Mouse (Mus musculus): ENCODE measurements around the gene Dclk1. TPM values are rescaled to one million over a fixed set of nuclear protein-coding genes. Genes with fewer than 3 reads are reported as not detected.

Gene Dclk1
- polyA plus RNA-seq, 1 experiment from 2014 or later = 9.5 TPM

DNA sequence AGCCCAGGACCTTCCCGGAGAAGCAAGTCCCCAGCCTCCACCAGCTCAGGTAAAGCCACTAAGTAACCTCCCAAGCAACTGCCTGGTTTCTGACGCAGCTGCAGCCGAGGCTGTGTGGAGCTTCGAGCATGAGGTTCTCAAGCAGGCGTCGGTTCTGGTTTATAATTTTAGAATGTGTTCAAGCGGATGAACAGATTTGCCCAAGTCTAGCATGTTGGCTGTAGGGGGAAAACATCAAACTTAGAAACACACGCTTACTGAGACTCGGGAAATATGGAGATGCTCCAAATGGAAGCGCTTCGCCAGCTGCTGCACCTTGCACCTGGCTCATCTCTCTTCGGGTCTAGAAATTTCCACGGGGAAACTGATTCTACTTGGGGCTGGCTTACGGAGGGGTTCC lies 208.9 kb downstream of the Dclk1 start:
- no peak overlapping the region for H3K4me3 ChIP-seq (ENCODE audit: control insufficient read depth in 1 of 2, insufficient read depth in 1 of 2, low read depth in 1 of 2, low read length in 2 of 2)
- no peak overlapping the region for H3K9ac ChIP-seq (ENCODE audit: low read length)
- H3K4me1 ChIP-seq (ENCODE audit: control insufficient read depth in 2 of 2, insufficient read depth in 2 of 2, low read length in 2 of 2) = peaks cover 0 to 2% of the 10 kb centered on the region in 2 experiments; a peak in 1 of 4 replicates
- 84% methylated on average over 14 of the region's 14 CpGs for whole genome bisulfite sequencing
- H3K36me3 ChIP-seq (ENCODE audit: control insufficient read depth, insufficient read depth, low read length) = no peaks in the 10 kb centered on the region
- H3K4me2 ChIP-seq (ENCODE audit: low read length) = no peak overlapping the region
- no peak overlapping the region for H3K27ac ChIP-seq (replicated peaks in 1 of 2; ENCODE audit: control insufficient read depth in 1 of 2, insufficient read depth in 1 of 2, low read depth in 2 of 2, low read length in 2 of 2)
- H3K9me3 ChIP-seq (ENCODE audit: control insufficient read depth, low read length) = 0 out of 2 replicates have a peak, but pooled peaks cover 2% of the 10 kb centered on the region
- no peak for ATAC-seq (ENCODE audit: insufficient number of reproducible peaks, insufficient read depth, low FRiP score, low read depth)
- H3K27me3 ChIP-seq (ENCODE audit: control insufficient read depth, insufficient read depth, low read length) = no peaks in the 10 kb centered on the region

GRCm38 (mm10) chr3:55451877-55452276 lies 209.7 kb downstream of the Dclk1 start:
- ATAC-seq (ENCODE audit: insufficient number of reproducible peaks, insufficient read depth, low FRiP score, low read depth) = no peak
- WGBS = 75% methylated on average over 3 of the region's 3 CpGs
- no peak overlapping the region for H3K9ac ChIP-seq (ENCODE audit: low read length)

GRCm38 (mm10) chr3:55452464-55452863 lies 210.3 kb downstream of the Dclk1 start:
- H3K36me3 ChIP-seq (ENCODE audit: control insufficient read depth, insufficient read depth, low read length) = no peaks in the 10 kb centered on the region
- WGBS = 80% methylated on average over 2 of the region's 2 CpGs
- H3K27me3 ChIP-seq (ENCODE audit: control insufficient read depth, insufficient read depth, low read length) = no peaks in the 10 kb centered on the region
- H3K9me3 ChIP-seq (ENCODE audit: control insufficient read depth, low read length) = 0 out of 2 replicates have a peak, but pooled peaks cover 2% of the 10 kb centered on the region
- H3K4me2 ChIP-seq (ENCODE audit: low read length) = no peak overlapping the region
- H3K27ac ChIP-seq (replicated peaks in 1 of 2; ENCODE audit: control insufficient read depth in 1 of 2, insufficient read depth in 1 of 2, low read depth in 2 of 2, low read length in 2 of 2) = no peak overlapping the region
- ATAC-seq (ENCODE audit: insufficient number of reproducible peaks, insufficient read depth, low FRiP score, low read depth) = no peak
- H3K9ac ChIP-seq (ENCODE audit: low read length) = no peak overlapping the region
- H3K4me3 ChIP-seq (ENCODE audit: control insufficient read depth in 1 of 2, insufficient read depth in 1 of 2, low read depth in 1 of 2, low read length in 2 of 2) = no peak overlapping the region
- H3K4me1 ChIP-seq (ENCODE audit: control insufficient read depth in 2 of 2, insufficient read depth in 2 of 2, low read length in 2 of 2) = peaks cover 0 to 2% of the 10 kb centered on the region in 2 experiments; a peak in 1 of 4 replicates

More at GRCm38 (mm10) chr3:55451877-55452276, 209.7 kb downstream of the Dclk1 start:
- no peak overlapping the region for H3K4me2 ChIP-seq (ENCODE audit: low read length)
- H3K27ac ChIP-seq (replicated peaks in 1 of 2; ENCODE audit: control insufficient read depth in 1 of 2, insufficient read depth in 1 of 2, low read depth in 2 of 2, low read length in 2 of 2) = no peak overlapping the region
- H3K4me1 ChIP-seq (ENCODE audit: control insufficient read depth in 2 of 2, insufficient read depth in 2 of 2, low read length in 2 of 2) = peaks cover 0 to 2% of the 10 kb centered on the region in 2 experiments; a peak in 1 of 4 replicates
- H3K36me3 ChIP-seq (ENCODE audit: control insufficient read depth, insufficient read depth, low read length) = no peaks in the 10 kb centered on the region
- H3K9me3 ChIP-seq (ENCODE audit: control insufficient read depth, low read length) = 0 out of 2 replicates have a peak, but pooled peaks cover 2% of the 10 kb centered on the region
- no peaks in the 10 kb centered on the region for H3K27me3 ChIP-seq (ENCODE audit: control insufficient read depth, insufficient read depth, low read length)
- no peak overlapping the region for H3K4me3 ChIP-seq (ENCODE audit: control insufficient read depth in 1 of 2, insufficient read depth in 1 of 2, low read depth in 1 of 2, low read length in 2 of 2)

DNA sequence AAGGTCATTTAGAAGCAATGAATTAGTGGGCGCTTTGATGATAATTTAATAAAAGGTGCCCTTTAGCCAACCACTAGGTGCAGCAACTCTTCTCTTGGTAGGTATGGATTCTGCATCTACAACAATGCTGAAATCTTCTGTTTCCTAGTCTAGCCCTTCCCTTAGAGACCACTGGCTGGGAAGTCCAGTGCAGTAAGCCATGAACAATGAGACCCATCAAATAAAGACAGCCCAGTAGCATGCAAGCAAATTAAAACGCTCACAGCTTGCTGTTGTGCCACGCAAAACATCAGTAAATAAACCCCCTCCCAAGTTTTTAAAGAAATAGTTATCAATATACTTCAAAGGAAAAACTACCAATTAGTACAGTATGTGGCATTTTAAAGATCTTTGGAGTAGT lies 218.9 kb downstream of the Dclk1 start:
- Histone ChIP-seq H3K27me3 (ENCODE audit: control insufficient read depth, insufficient read depth, low read length) (no peaks in the 10 kb centered on the region), H3K9me3 (ENCODE audit: control insufficient read depth, low read length) (0 out of 2 replicates have a peak, but pooled peaks cover 3% of the 10 kb centered on the region), H3K9ac (ENCODE audit: low read length) (no peak overlapping the region), H3K4me3 (ENCODE audit: control insufficient read depth in 1 of 2, insufficient read depth in 1 of 2, low read depth in 1 of 2, low read length in 2 of 2) (no peak overlapping the region), H3K4me2 (ENCODE audit: low read length) (peak overlapping the region; percentile 85), H3K27ac (replicated peaks in 1 of 2; ENCODE audit: control insufficient read depth in 1 of 2, insufficient read depth in 1 of 2, low read depth in 2 of 2, low read length in 2 of 2) (no peak overlapping the region), H3K4me1 (ENCODE audit: control insufficient read depth in 2 of 2, insufficient read depth in 2 of 2, low read length in 2 of 2) (peaks cover 0 to 4% of the 10 kb centered on the region in 2 experiments; a peak in 3 of 4 replicates), H3K36me3 (ENCODE audit: control insufficient read depth, insufficient read depth, low read length) (no peaks in the 10 kb centered on the region)
- no peak for ATAC-seq (ENCODE audit: insufficient number of reproducible peaks, insufficient read depth, low FRiP score, low read depth)
- 56% methylated on average over 3 of the region's 3 CpGs for WGBS

GRCm38 (mm10) chr3:55461685-55462655 lies 219.8 kb downstream of the Dclk1 start:
- Histone ChIP-seq H3K4me1 (ENCODE audit: control insufficient read depth in 2 of 2, insufficient read depth in 2 of 2, low read length in 2 of 2) (peaks cover 0 to 4% of the 10 kb centered on the region in 2 experiments; a peak in 3 of 4 replicates), H3K4me2 (ENCODE audit: low read length) (peak overlapping the region; percentile 85), H3K4me3 (ENCODE audit: control insufficient read depth in 1 of 2, insufficient read depth in 1 of 2, low read depth in 1 of 2, low read length in 2 of 2) (peak overlapping the region; percentile 31 to 41), H3K27me3 (ENCODE audit: control insufficient read depth, insufficient read depth, low read length) (no peaks in the 10 kb centered on the region), H3K27ac (replicated peaks in 1 of 2; ENCODE audit: control insufficient read depth in 1 of 2, insufficient read depth in 1 of 2, low read depth in 2 of 2, low read length in 2 of 2) (no peak overlapping the region), H3K9ac (ENCODE audit: low read length) (peak overlapping the region; percentile 52), H3K36me3 (ENCODE audit: control insufficient read depth, insufficient read depth, low read length) (no peaks in the 10 kb centered on the region), H3K9me3 (ENCODE audit: control insufficient read depth, low read length) (0 out of 2 replicates have a peak, but pooled peaks cover 3% of the 10 kb centered on the region)
- ATAC-seq (ENCODE audit: insufficient number of reproducible peaks, insufficient read depth, low FRiP score, low read depth) = no peak
- 3% methylated on average over 17 of the region's 17 CpGs for WGBS

DNA sequence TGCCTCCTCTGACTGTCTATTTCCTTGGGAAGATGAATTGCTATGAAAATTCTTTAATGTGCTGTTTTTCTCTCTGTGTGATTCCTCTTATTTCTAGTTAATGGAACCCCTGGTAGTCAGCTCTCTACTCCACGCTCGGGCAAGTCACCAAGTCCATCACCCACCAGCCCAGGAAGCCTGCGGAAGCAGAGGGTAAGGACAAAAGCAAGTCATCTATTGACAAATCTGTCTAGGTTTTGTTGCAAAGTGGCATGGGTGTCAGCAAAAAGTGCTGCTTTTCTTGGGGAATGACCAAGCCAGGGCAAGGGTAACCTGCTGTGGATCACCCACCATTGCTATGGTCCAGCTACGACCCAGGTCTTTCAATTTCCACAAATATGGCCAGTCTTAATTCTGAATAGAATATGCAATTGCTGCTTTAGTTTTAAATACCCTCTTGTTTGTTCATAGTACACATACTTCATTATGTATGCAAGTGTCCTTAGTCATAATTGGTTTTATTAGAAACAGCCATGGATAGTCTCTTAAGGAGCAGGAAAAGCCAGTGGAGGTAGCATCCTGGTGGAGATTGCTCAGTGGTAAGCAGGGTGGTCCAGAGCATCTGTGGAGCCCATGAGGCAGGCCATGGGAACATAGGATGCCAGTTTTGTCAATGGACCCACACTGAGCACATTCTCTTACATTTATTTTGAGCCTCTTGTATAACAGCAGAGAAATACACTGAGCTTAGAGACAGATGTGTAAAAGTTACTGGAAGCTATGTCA lies 220.9 kb downstream of the Dclk1 start:
- 0 out of 2 replicates have a peak, but pooled peaks cover 3% of the 10 kb centered on the region for H3K9me3 ChIP-seq (ENCODE audit: control insufficient read depth, low read length)
- no peak overlapping the region for H3K9ac ChIP-seq (ENCODE audit: low read length)
- no peak overlapping the region for H3K4me2 ChIP-seq (ENCODE audit: low read length)
- H3K4me3 ChIP-seq (ENCODE audit: control insufficient read depth in 1 of 2, insufficient read depth in 1 of 2, low read depth in 1 of 2, low read length in 2 of 2) = no peak overlapping the region
- H3K4me1 ChIP-seq (ENCODE audit: control insufficient read depth in 2 of 2, insufficient read depth in 2 of 2, low read length in 2 of 2) = peaks cover 0 to 4% of the 10 kb centered on the region in 2 experiments; a peak in 3 of 4 replicates
- no peaks in the 10 kb centered on the region for H3K27me3 ChIP-seq (ENCODE audit: control insufficient read depth, insufficient read depth, low read length)
- no peak for ATAC-seq (ENCODE audit: insufficient number of reproducible peaks, insufficient read depth, low FRiP score, low read depth)
- WGBS = 94% methylated on average over 4 of the region's 4 CpGs
- no peak overlapping the region for H3K27ac ChIP-seq (replicated peaks in 1 of 2; ENCODE audit: control insufficient read depth in 1 of 2, insufficient read depth in 1 of 2, low read depth in 2 of 2, low read length in 2 of 2)
- H3K36me3 ChIP-seq (ENCODE audit: control insufficient read depth, insufficient read depth, low read length) = no peaks in the 10 kb centered on the region

- no peaks in the 10 kb centered on the region for H3K27me3 ChIP-seq (ENCODE audit: control insufficient read depth, insufficient read depth, low read length)
- WGBS = 74% methylated on average over 3 of the region's 3 CpGs
- H3K9ac ChIP-seq (ENCODE audit: low read length) = no peak overlapping the region
- H3K9me3 ChIP-seq (ENCODE audit: control insufficient read depth, low read length) = 0 out of 2 replicates have a peak, but pooled peaks cover 3% of the 10 kb centered on the region
- H3K27ac ChIP-seq (replicated peaks in 1 of 2; ENCODE audit: control insufficient read depth in 1 of 2, insufficient read depth in 1 of 2, low read depth in 2 of 2, low read length in 2 of 2) = no peak overlapping the region
- ATAC-seq (ENCODE audit: insufficient number of reproducible peaks, insufficient read depth, low FRiP score, low read depth) = no peak
- H3K4me1 ChIP-seq (ENCODE audit: control insufficient read depth in 2 of 2, insufficient read depth in 2 of 2, low read length in 2 of 2) = peaks cover 0 to 4% of the 10 kb centered on the region in 2 experiments; a peak in 3 of 4 replicates
- no peak overlapping the region for H3K4me3 ChIP-seq (ENCODE audit: control insufficient read depth in 1 of 2, insufficient read depth in 1 of 2, low read depth in 1 of 2, low read length in 2 of 2)
- H3K4me2 ChIP-seq (ENCODE audit: low read length) = no peak overlapping the region
- no peaks in the 10 kb centered on the region for H3K36me3 ChIP-seq (ENCODE audit: control insufficient read depth, insufficient read depth, low read length)
Observed at GRCm38 (mm10) chr3:55464226-55464625, 222.1 kb downstream of the Dclk1 start.
